Mouse (Mus musculus): ENCODE measurements around the gene Cyp2e1.

GRCm38 (mm10) chr7:140793541-140793940, 30.0 kb downstream of the Cyp2e1 start:
- TF ChIP-seq CTCF (IDR thresholded peaks at IDR 0.05; ENCODE audit: low read depth, low read length) (no peak), EP300 (IDR thresholded peaks at IDR 0.05; ENCODE audit: insufficient read depth, low read depth, low read length) (no peak)
